Mouse (Mus musculus): ENCODE measurements around the gene 1700001C19Rik.
"Not testable (repeated sequence)": the region's sequence is repeated elsewhere in the genome, so short reads cannot be mapped to it uniquely, and the experiment has no call there.

The 1700001C19Rik gene

DNA sequence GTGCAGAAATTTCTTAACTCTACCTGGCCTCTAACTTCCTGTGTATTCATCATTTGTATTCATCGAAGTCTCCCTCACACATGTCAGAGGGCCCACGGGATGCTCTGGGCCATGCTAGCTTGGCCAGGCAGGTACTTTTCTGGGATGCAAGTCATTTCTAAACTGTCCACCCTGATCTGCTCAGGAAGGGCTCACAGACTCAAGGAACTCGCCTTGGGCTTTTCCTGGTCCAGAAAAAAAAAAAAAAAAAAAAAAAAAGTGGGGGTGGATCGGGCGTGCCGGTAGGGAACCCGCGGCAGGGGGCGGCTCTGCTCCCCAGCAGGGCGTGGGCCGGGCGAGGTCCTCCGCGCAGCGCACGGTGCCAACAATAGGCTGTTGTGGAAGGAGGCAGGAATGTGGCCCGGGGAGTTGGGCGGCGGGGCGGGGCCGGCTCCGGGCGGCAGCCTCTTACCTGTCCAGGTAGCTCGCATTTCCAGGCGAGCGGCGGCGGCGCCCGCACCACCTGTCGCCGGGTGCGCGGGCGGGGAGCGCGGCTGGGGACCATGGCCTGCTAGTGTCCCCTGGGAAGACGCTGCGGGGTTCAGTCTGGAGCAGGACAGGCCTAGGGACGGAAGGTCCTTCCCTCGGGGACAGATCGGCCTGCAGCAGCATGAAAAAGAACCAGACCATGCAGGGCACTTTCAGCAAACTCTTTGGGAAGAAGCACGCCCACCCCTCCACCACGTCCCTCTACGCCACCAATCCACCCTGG is 845 bp downstream of the 1700001C19Rik start, which contains the start of gene AI661453:
AI661453 (plus strand) TSS at position 460 of the 751 bp plus-strand sequence.
- in situ Hi-C loops (cut with MboI, MseI): no loop called here

- in situ Hi-C loops (cut with MboI, MseI): no loop called here
These were observed 6.4 kb downstream of the 1700001C19Rik start for GRCm38 (mm10) chr17:47430815-47431214.

- in situ Hi-C loops (cut with MboI, MseI): no loop called here
These were observed 8.3 kb downstream of the 1700001C19Rik start for GRCm38 (mm10) chr17:47428831-47429304.

DNA sequence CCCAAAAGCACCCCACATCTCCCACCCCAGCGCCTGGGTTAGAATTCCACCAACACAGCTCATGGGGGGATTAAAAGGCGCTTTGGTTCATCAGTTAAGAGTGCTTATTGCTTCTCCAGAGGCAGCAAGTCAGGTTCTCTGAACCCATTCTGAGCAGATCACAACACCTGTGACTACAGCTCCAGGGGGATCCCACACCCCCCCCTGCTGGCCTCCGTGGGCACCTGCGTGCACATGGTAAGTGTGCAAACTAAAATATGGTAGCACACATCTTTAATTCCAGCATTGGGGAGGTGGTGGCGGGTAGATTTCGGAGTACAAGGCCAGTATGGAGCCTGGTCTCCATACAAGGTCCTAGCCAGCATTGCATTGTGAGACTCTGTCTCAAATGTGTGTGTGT is 9.9 kb downstream of the 1700001C19Rik start:
- in situ Hi-C loops (cut with MboI, MseI): no loop called here

DNA sequence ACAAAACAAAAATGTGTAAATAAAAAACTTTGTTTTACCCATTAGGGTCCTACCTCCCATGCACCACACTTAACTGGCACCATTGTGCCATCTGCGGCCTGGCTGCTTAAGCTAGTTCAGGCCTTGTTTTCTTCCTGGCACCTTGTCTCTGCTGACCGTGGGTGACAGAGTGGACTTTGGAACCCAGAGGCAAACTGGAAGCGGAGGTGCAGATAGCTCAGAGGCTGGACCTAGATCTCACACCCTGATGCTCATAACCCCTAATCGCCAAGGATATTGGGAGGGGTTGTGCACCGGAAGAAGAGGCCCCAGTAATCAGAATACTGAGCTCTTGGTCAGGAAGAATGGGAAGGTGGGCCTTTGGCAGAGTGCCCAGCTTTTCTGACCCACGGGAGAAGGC is 13.0 kb downstream of the 1700001C19Rik start:
- in situ Hi-C loops (cut with MboI, MseI): no loop called here

DNA sequence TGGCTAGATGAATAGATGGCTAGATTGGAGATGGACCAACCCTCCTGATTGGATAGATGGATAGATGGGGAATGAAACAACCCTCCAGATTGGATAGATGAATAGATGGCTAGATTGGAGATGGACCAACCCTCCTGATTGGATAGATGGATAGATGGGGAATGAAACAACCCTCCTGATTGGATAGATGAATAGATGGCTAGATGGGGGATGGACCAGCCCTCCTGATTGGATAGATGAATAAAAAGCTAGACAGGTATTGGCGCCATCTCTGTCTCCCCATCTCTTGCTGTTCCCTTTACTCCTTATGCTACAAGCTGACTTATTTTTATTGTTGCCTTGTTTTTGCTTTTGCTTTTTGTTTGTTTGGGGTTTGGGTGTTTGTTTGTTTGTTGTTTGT is 14.6 kb downstream of the 1700001C19Rik start:
- in situ Hi-C loops (cut with MboI, MseI): not testable (repeated sequence)

GRCm38 (mm10) chr17:47421566-47421965 is 15.6 kb downstream of the 1700001C19Rik start:
- in situ Hi-C loops (cut with MboI, MseI): no loop called here

GRCm38 (mm10) chr17:47420195-47420594 is 17.0 kb downstream of the 1700001C19Rik start:
- in situ Hi-C loops (cut with MboI, MseI): no loop called here

- in situ Hi-C loops (cut with MboI, MseI): not testable (repeated sequence)
These were observed 27.0 kb downstream of the 1700001C19Rik start for GRCm38 (mm10) chr17:47409897-47410861.

DNA sequence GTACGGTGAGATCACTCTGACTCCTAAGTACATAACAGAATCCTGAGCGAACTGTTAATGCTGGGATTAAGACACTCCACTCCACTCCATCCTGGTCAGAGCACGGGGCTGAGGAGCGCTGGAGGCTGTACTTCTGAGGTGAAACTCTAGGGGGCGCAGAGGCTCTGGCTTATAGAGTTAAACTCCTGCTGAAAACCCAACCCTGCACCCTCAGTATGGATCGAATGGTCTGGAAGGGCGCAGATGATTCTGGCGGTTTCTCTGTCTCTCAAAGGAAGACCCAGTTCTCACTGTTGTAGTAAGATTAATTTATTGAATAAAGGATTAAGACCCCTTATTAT is 28.6 kb downstream of the 1700001C19Rik start:
- in situ Hi-C loops (cut with MboI, MseI): no loop called here

GRCm38 (mm10) chr17:47407717-47408557 is 29.2 kb downstream of the 1700001C19Rik start:
- in situ Hi-C loops (cut with MboI, MseI): no loop called here

DNA sequence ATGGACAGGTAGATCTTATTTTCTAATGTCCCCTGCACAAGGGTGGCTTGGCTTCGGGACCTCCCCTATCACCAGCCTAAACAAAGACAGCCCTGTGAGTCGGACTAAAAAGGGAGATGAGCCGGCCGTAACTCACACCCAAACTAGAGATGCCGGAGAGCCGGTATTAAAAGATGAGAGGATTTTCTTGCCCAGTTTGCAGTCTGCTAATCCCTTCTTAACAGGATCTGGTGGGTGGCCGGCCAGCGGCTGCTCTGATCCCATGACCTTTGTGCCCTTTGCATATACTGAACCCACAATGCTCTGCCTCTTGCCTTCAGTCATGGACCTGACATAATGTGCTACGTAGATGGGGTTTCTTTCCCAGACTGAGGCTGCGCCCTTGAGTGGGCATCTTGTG is 36.7 kb downstream of the 1700001C19Rik start, which contains the start of gene Guca1a:
Guca1a (minus strand) TSS at position 134 of the 400 bp plus-strand sequence.
- in situ Hi-C loops (cut with MboI, MseI): no loop called here

GRCm38 (mm10) chr17:47399091-47399490 is 38.1 kb downstream of the 1700001C19Rik start:
- in situ Hi-C loops (cut with MboI, MseI): no loop called here

GRCm38 (mm10) chr17:47395376-47395913 is 41.7 kb downstream of the 1700001C19Rik start:
- in situ Hi-C loops (cut with MboI, MseI): no loop called here

GRCm38 (mm10) chr17:47394223-47394869 is 42.8 kb downstream of the 1700001C19Rik start:
- in situ Hi-C loops (cut with MboI, MseI): no loop called here

- in situ Hi-C loops (cut with MboI, MseI): no loop called here
These were observed 50.5 kb downstream of the 1700001C19Rik start for GRCm38 (mm10) chr17:47386649-47387048.

DNA sequence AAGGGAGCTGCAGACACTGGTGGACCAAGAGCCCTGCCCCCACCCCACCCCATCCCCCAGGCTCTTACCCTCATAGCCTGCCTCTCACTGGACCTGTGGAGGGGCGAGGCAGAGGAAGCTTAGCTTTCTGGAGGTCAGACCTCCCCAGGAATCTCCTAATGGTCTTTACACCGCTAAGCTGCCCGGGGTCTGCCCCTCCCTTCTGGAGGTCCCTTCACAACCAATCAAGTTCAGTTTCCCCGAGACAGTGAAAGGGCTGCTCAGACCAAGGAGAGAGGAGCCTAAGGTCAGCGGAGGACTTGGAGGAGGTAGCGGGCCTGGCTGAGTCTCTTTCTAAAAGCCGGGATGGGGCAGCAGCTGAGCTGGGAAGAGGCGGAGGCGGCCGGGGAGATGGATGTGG is 52.0 kb downstream of the 1700001C19Rik start, which contains the start of gene Guca1b:
Guca1b (plus strand) TSS at position 249 of the 400 bp plus-strand sequence.
- in situ Hi-C loops (cut with MboI, MseI): no loop called here

DNA sequence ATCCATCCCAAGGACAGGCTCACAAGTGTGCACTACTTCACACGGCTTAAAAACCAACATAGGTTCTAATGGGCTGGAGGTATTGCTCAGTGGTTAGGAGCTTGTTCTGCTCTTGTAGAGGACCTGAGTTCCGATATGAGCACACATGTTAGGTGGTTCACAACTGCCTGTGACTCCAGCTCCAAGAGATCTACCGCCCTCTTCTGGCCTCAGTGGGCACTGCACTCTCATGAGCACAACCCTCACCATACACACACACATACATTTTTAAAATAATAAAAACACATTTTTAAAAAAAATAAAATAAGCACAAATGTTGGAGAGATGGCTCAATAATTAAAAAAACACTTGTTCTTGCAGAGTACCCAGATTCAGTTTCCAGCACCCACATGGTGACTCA is 53.1 kb downstream of the 1700001C19Rik start:
- in situ Hi-C loops (cut with MboI, MseI): no loop called here

DNA sequence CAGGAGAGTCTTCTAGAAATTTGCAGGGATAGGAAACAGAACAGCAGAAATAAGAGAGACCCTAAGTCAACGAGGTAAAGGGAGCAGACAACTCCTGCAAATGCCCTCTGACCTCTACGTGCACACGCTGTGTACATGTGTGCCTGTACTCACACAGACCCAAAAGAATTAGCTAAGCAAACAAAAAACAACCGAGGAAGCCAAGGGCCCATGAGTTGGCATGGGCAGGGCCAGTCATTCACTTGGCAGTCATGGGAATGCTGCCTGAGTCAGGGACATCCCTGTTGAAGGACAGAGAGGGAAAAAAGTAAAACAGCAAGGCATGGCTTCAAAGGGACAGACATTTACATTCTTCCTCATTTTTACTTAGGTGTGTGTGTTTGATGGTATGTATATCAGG is 53.9 kb downstream of the 1700001C19Rik start:
- in situ Hi-C loops (cut with MboI, MseI): no loop called here

DNA sequence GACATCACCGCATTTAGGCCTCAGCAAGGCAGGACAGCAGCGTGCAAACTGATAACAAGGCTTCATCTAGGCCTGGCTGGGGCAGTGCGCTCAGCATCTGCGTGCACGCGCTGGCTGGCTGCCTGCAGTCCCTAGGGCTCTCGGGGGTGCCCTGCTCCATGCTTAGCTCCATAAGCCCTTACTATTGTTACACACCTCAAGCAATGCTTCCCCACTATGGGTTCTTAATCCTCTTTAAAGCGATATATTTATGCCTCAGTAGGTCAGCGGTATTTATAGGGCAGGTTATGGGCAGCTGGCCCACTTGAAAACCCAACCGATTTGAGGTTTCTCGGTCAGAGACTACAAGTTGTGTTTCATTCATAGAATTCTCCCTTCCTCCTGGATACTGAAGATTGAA is 55.3 kb downstream of the 1700001C19Rik start:
- in situ Hi-C loops (cut with MboI, MseI): no loop called here
